Mouse (Mus musculus): ENCODE results near the gene Cygb. TPM values are rescaled to one million over a fixed set of nuclear protein-coding genes. Genes with fewer than 3 reads are reported as not detected.

The Cygb gene
- total and polyA plus RNA-seq, 3 experiments = not detected

GRCm38 (mm10) chr11:116666566-116666965 is 12.5 kb upstream of the Cygb start:
- TF ChIP-seq SIN3A (IDR thresholded peaks at IDR 0.05; ENCODE audit: low read length) (no peak), CTCF (conservative IDR thresholded peaks at IDR 0.05 in 1 of 2, IDR thresholded peaks at IDR 0.05 in 1 of 2; ENCODE audit: low read depth in 2 of 2, low read length in 2 of 2) (no peak), RCOR1 (conservative IDR thresholded peaks at IDR 0.05; ENCODE audit: low read depth, low read length) (no peak), MYC (IDR thresholded peaks at IDR 0.05; ENCODE audit: low read depth, low read length) (no peak), PAX5 (IDR thresholded peaks at IDR 0.05; ENCODE audit: low read length) (no peak), TCF12 (IDR thresholded peaks at IDR 0.05; ENCODE audit: low read depth, low read length) (no peak), IRF4 (IDR thresholded peaks at IDR 0.05; ENCODE audit: low read depth, low read length) (no peak), CHD1 (IDR thresholded peaks at IDR 0.05; ENCODE audit: low read depth, low read length) (no peak), NELFE (IDR thresholded peaks at IDR 0.05; ENCODE audit: low read depth, low read length) (no peak), USF2 (conservative IDR thresholded peaks at IDR 0.05; ENCODE audit: low read depth, low read length) (no peak), ZMIZ1 (IDR thresholded peaks at IDR 0.05; ENCODE audit: low read depth, low read length) (no peak), POLR2A (IDR thresholded peaks at IDR 0.05; ENCODE audit: low read depth, low read length) (no peak), ZC3H11A (IDR thresholded peaks at IDR 0.05; ENCODE audit: low read depth, low read length) (no peak), JUN (IDR thresholded peaks at IDR 0.05; ENCODE audit: insufficient read depth, low read depth, low read length) (no peak)
- dilution Hi-C loops (cut with MboI; ENCODE audit: extremely low pct_ligation_motif_present, extremely low pct_unique_long_range_greater_than_20kb, low sequenced_read_pairs) = no loop called here
- peaks cover 21 to 46% of the 10 kb centered on the region in 2 experiments for H3K4me1 ChIP-seq (ENCODE audit: control insufficient read depth in 1 of 2, insufficient read depth in 2 of 2)
- no peak overlapping the region for H3K4me2 ChIP-seq (ENCODE audit: insufficient read depth, low read depth, poor library complexity, severe bottlenecking)
- no peak overlapping the region for H3K27ac ChIP-seq (ENCODE audit: insufficient read depth, low read depth)
- H3K4me3 ChIP-seq (replicated peaks in 1 of 3; ENCODE audit: low read depth in 2 of 3, low read length in 2 of 3, poor library complexity in 1 of 3) = no peak overlapping the region
- no peaks in the 10 kb centered on the region for H3K36me3 ChIP-seq (replicated peaks in 1 of 2; ENCODE audit: control insufficient read depth in 1 of 2, insufficient read depth in 1 of 2, low read length in 1 of 2)
- no peak for DNase-seq (ENCODE audit: extremely low read depth)
- no peak overlapping the region for H3K9ac ChIP-seq (ENCODE audit: insufficient read depth, low read depth)
- in situ Hi-C loops (cut with MboI; ENCODE audit: low pct_ligation_motif_present, low pct_unique_long_range_greater_than_20kb, low sequenced_read_pairs) = loop anchor here (25.0 kb wide), 1 partner anchor 521 kb away; the partner anchor contains the start of gene Sept9
- no peaks in the 10 kb centered on the region for H3K9me3 ChIP-seq (replicated peaks; ENCODE audit: low read length)
- no peaks in the 10 kb centered on the region for H3K27me3 ChIP-seq (replicated peaks)
- peaks cover 1% of the 10 kb centered on the region for H3K79me2 ChIP-seq (replicated peaks; ENCODE audit: control insufficient read depth, extremely low read depth, insufficient read depth, poor library complexity, severe bottlenecking)

- Histone ChIP-seq H3K27ac (ENCODE audit: insufficient read depth, low read depth) (no peak overlapping the region), H3K79me2 (replicated peaks; ENCODE audit: control insufficient read depth, extremely low read depth, insufficient read depth, poor library complexity, severe bottlenecking) (no peaks in the 10 kb centered on the region), H3K4me1 (ENCODE audit: control insufficient read depth in 1 of 2, insufficient read depth in 2 of 2) (peaks cover 21 to 40% of the 10 kb centered on the region in 2 experiments), H3K4me3 (replicated peaks in 1 of 3; ENCODE audit: low read depth in 2 of 3, low read length in 2 of 3, poor library complexity in 1 of 3) (no peak overlapping the region), H3K9ac (ENCODE audit: insufficient read depth, low read depth) (no peak overlapping the region), H3K36me3 (replicated peaks in 1 of 2; ENCODE audit: control insufficient read depth in 1 of 2, insufficient read depth in 1 of 2, low read length in 1 of 2) (no peaks in the 10 kb centered on the region), H3K9me3 (replicated peaks; ENCODE audit: low read length) (no peaks in the 10 kb centered on the region), H3K4me2 (ENCODE audit: insufficient read depth, low read depth, poor library complexity, severe bottlenecking) (no peak overlapping the region), H3K27me3 (replicated peaks) (no peaks in the 10 kb centered on the region)
- TF ChIP-seq HCFC1 (IDR thresholded peaks at IDR 0.05; ENCODE audit: low read depth, low read length) (no peak), TBP (conservative IDR thresholded peaks at IDR 0.05; ENCODE audit: low read depth, low read length) (no peak), USF2 (conservative IDR thresholded peaks at IDR 0.05; ENCODE audit: low read depth, low read length) (no peak), MAZ (IDR thresholded peaks at IDR 0.05; ENCODE audit: low read depth, low read length) (no peak), ZMIZ1 (IDR thresholded peaks at IDR 0.05; ENCODE audit: low read depth, low read length) (no peak), CHD2 (IDR thresholded peaks at IDR 0.05; ENCODE audit: low read length) (no peak), RCOR1 (conservative IDR thresholded peaks at IDR 0.05; ENCODE audit: low read depth, low read length) (no peak), ETS1 (conservative IDR thresholded peaks at IDR 0.05; ENCODE audit: low read depth, low read length) (no peak), KAT2A (IDR thresholded peaks at IDR 0.05; ENCODE audit: insufficient replicate concordance, low read length) (no peak), TCF12 (IDR thresholded peaks at IDR 0.05; ENCODE audit: low read depth, low read length) (no peak)
- dilution Hi-C loops (cut with MboI; ENCODE audit: extremely low pct_ligation_motif_present, extremely low pct_unique_long_range_greater_than_20kb, low sequenced_read_pairs) (no loop called here), in situ Hi-C loops (cut with MboI; ENCODE audit: low pct_ligation_motif_present, low pct_unique_long_range_greater_than_20kb, low sequenced_read_pairs) (loop anchor here (25.0 kb wide), 1 partner anchor 522 kb away; the partner anchor contains the start of gene Sept9)
- DNase-seq (ENCODE audit: extremely low read depth) = no peak
These were observed 11.2 kb upstream of the Cygb start for GRCm38 (mm10) chr11:116665289-116665688.
